Mouse (Mus musculus): ENCODE results near the gene Cdk2ap1.
"Not testable (repeated sequence)": the region's sequence is repeated elsewhere in the genome, so short reads cannot be mapped to it uniquely, and the experiment has no call there.

Cdk2ap1 gene

DNA sequence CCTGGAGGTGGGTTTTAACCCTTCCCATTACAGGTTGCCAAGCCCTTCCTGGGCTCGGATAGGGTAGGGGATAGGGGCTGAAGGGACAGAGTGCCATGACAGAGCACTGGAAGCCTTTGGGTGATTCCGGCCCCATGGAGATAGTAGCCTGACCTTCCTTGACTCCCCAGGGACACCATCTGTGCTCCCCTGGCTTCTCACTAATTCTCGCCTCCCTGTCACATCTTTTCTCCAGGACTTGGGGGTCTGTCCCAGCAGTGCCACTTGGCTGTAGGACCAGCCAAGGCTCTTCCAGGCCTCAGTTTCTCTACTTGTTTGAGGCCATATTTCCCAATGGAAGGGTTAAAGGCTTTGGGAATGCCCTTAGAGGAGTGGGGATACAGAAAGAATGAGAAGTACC is 11.3 kb downstream of the Cdk2ap1 start:
- DNase-seq (ENCODE audit: low read depth, low spot score): no peak

DNA sequence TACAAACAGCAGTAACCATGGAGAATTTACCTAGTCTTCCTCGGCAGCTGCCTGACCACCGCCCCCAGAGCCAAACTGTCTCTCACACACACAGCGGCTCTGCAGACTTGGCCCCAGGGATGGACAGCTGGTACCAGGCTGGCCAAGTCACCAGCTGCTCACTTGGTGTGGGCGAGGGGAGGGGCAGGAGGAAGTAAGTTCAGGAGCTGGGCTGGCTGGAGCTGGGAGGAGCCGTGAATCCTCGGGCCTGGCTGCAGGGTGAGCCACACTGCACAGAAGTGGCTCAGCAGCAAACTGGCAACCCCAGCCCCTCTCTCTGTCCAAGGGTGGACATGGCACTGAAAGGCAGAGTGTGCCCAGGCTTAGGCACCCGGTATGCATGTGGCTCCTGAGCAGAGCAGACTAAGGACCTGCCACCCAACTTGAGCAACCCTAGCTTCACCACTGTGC is 11.7 kb downstream of the Cdk2ap1 start:
- no peak for DNase-seq (ENCODE audit: low read depth, low spot score)

DNA sequence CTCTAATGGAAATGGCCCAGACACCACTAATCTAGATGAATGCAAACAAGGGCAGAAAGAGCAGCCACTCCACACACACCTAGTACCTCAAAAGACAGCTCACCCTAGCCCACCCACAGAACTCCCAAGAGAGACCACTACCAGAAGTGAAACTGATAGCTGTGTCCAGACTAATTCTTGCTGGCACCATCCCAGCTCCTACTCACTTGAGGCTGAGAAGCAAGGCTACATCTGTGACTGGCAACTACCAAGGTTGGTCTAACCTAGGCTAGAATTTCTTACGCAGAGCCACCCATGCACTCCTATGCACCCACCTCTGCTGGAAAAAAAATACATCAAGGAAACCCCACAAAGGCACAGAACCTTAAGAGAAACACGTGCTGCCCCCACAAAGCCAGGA is 12.5 kb downstream of the Cdk2ap1 start:
- DNase-seq (ENCODE audit: low read depth, low spot score): no peak

DNA sequence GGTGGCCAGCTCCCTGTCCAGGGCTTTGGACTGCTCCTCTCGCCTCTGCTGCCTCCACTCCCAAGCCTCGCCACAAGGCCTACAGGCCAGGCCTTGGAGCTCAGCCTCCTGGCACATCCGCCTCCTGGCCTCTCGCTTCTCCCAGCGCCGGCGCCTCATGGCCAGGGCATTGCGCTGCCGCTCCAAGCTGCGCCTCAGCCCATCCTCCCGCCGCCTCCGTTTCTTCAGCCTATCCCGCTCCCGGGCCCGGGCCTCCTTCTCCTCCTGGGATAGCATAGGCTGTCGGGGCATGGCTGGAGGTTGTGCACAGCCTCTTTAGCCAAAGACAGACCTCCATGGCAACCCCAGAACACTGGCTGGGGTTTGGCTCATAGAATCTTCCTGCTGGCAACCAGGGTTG is 13.7 kb downstream of the Cdk2ap1 start:
- DNase-seq (ENCODE audit: low read depth, low spot score): no peak

DNA sequence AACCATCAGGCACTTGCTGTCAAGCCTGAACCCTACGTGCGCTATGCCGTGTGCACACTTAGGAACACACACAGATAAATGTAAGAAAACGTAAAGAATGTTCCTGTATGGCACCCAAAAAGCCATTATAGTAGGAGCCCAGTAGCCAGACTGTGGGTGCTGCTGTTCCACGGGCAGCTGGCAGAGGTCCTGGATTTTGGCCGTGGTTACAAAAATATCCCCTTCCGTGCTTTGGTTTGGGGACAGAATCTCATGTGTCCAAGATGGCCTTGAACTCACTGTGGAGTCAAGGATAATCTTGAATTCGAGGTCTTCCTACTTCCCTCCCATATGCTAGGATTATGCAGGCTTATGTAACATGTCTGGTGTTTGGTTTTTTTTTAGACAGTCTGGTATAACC is 20.0 kb downstream of the Cdk2ap1 start:
- DNase-seq (ENCODE audit: low read depth, low spot score): no peak

DNA sequence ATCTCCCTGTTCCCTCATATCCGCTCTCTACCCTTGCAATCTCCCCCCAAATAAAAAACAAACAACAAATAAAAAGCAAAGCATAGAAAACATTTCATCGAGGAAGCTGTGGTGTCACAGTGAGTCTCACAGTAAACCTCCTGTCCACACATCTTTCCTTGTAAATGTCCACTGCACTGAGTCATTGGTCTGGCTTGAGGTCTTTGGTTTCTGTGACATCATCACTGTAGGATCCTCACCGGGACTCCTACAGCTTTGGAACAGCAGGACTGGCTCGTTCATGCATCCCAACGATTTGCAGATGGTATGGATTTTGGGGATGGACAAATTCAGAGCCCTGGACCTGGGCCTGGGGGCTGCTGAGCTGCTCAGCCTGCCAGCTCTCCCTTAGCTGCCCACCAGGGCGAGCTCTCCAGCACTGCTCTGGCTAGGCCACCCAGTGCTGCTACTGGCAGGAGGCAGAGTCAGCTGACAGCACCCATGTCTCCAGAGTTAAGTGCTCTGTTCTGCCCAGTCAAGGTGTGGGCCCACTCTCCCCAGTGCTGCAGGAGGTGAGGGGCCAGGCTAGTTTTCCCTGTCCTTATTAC is 21.0 kb downstream of the Cdk2ap1 start:
- not testable (repeated sequence) for DNase-seq (ENCODE audit: low read depth, low spot score)

DNA sequence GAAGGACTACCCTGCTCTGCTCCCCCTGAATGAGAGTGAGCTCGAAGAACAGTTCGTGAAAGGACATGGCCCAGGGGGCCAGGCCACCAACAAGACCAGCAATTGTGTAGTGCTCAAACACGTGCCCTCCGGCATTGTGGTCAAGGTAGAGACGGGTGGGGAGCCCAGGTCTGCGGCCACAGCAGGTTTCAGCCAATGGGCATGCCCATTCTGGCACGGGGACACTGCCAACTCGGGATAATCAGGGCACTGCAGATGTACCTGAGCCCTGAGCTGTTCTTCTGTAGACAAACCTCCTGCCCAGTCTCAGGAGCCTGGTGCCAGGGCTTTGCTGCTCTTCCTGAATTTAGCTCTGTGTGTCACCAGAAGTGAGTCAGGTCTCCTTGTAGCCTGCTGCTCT is 24.1 kb downstream of the Cdk2ap1 start:
- no peak for DNase-seq (ENCODE audit: low read depth, low spot score)

DNA sequence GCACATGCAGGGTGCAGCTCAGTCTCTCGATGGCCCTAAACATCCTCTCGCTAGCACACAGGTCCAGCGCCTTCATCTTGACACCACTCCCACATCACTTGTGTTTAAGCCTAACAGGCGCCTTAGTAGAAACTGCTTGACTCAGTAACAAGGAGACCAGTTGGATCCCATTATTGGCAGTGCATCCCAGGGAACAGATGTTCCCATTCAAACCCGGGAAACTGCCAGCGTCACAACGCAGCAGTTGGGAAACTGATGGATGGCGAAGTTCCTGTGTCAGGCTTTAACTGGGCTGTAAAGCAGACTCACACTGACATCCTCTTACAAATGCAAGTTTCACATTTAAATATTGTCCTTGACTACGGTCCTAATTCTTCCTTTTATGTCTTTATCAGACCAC is 25.0 kb downstream of the Cdk2ap1 start:
- no peak for DNase-seq (ENCODE audit: low read depth, low spot score)

DNA sequence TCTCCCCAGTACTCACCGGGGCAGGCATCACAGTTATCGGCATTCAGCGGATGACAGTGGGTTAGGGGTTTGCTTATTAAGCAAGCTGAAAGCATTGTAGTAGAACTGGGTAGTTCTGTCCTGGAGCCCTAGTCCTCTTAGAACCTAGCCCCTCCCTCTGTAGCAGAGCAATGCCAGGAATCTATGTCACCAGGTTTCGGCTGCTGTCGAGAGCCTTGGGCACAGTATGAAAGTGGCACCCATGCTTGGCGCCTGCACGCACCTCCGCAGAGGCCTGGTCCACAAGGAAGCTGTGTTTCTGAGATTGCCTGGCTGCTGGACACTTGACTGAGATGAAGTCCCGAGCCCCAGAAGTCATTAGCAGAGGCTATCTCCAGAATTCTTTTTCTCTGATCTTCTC is 25.8 kb downstream of the Cdk2ap1 start:
- DNase-seq (ENCODE audit: low read depth, low spot score): no peak

DNA sequence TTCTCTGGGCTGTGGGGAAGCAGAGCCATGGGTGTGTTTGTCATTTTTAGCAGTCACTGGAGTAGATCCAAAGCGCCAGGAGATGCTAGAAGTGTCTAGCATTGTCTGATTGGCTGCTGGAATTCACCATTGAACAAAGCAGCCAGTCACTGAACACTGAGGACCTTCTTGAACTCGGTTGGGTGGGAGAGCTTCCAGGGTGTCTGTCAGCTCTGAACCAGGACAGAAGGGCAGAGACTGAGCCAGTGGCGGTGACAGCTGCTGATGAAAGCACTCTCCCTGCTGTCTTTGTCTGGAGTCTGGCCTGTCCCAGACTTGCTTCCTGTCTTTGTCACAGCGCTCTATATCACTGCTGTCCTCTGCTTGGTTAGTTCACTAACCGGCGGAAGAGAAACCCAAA is 28.5 kb downstream of the Cdk2ap1 start:
- no peak for DNase-seq (ENCODE audit: low read depth, low spot score)

DNA sequence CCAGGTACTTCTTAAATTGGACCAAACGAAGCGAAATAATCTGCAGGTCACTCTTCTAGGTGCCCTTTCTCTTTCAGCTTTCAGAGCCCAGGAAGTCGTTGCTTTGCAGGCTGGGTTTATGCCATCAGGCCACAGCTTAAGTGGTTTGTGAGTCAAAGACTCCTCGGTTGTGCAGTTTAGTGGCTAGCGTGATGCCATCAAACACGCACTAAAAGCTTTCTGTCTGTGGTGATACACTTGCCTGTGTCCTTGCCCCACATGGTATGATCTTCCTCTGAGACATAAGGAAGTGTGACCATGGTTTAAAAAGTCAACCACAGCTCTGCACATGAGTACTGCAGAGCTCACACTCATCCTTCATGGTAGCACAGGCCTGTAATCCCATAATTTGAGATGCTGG is 32.8 kb downstream of the Cdk2ap1 start:
- DNase-seq (ENCODE audit: low read depth, low spot score): no peak

DNA sequence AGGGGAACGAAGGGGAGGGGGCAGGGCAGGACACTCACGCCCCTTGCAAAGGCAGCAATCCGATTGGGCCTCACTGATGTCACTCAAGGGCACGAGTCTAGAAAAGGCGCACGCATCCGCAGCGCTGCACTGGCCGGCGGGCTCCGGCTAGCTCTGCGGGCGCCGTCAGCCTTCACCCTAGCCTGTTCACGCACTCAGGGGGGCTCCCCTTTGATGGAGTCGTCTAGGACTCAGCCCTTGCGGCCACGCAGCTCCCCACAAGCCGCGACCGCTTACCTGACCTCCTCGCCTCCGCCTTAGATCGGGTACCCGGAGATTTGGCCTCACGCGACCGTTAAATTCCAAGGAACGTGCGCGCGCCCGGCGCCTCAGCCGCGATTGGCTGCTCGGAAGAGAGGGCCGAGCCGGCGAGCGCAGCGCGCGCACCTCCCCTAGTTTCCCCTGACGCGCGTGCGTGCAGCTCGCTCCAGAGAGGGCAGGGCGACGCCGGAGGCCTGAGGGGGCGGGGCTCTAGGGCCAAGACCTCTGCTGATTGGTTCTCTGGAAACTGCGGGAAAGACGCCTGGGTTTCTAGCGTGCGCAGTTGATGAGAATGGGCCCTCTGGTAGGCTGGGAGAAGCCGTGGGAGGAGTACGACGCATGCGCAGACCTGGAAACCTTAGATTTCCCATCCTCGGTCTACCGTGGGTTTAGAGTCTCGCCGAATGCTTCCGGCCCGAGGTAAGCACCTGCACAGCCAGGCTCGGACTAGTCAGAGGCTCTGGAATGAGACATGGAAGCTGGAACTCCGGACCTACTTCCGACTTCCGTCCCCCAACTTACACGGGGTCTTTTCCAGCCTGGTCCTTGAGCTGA is 35.1 kb downstream of the Cdk2ap1 start, which contains the start of the genes Mphosph9 and 2810006K23Rik:
Gene Mphosph9 (minus strand): TSS at position 463 of the 855 bp plus-strand sequence.
Gene 2810006K23Rik (plus strand): TSS at position 580 of the 855 bp plus-strand sequence.
- DNase-seq (ENCODE audit: low read depth, low spot score): peak; percentile 100

DNA sequence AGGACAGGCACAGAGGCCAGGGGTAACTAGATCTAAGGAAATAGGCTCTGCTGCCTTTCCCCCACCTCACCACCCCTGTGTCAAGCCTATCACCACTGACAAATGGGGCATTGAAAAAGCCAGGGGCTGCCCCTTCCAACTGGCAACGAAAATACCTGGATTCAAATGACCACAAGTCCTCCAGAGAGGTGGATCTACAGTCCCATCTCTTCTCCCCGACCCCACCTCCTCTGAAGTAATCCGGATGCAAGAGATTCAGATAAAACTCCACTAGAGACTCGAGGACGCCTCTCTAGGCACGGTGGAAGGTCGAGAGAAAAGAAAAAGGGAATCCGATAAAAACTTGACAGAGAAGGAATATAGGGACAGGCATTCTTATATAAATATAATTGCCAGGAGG is 36.1 kb downstream of the Cdk2ap1 start:
- DNase-seq (ENCODE audit: low read depth, low spot score): peak; percentile 63

DNA sequence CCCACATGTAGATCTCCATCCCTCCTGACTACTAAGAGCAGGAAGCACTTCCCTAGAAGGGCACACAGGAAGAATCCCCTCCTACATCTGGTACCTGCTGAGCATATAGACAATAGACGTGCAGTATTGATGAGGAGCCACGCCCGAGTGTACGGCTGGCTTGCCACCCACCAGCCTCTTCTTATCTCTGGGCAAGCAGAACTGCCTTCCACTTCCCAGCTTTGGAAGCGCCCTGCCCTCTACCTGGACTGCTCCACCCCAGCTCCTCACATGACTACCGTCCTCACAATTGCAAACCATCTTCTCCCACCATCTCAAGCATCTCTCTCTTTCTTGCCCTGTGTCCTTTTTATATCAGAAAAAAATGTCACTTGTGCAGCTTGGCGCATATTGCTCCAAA is 45.2 kb downstream of the Cdk2ap1 start:
- DNase-seq (ENCODE audit: low read depth, low spot score): no peak

DNA sequence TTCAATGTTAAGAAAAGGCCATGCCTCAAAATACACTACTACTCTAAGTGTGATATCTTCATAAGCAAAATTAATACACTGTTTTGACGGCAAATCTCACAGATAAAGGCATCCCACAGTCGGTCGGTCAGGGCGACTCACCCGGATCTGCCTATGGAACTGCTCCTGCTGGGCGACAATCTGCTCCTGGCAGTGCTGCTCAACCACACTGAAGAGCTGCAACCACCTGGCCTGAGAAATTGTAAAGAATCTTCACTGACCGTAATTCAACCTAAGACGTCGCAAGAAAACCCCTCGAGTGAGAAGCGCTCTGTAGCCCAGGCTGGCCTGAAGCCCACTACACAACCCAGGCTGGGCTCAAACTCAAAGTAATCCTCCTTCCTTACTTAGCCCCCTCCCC is 46.9 kb downstream of the Cdk2ap1 start:
- no peak for DNase-seq (ENCODE audit: low read depth, low spot score)

DNA sequence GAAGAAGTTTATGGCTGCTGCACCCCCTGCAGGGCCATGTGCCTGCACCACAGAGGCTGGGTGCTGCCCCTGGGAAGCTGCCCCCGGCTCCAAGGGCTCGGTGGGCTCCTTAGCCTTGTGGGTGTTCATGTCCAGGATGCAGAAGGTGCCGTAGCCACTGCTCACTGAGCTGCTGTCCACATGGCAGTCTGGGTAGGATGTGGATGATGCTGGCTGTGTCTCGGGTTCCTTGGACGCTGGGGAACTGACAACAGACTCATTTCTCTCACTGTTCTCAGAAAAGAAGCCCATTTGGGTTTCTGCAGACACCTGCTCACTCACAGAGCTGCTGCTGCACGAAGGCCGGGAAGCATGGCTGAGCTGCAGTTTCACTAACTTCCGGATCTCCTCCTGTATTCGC is 47.4 kb downstream of the Cdk2ap1 start:
- no peak for DNase-seq (ENCODE audit: low read depth, low spot score)

DNA sequence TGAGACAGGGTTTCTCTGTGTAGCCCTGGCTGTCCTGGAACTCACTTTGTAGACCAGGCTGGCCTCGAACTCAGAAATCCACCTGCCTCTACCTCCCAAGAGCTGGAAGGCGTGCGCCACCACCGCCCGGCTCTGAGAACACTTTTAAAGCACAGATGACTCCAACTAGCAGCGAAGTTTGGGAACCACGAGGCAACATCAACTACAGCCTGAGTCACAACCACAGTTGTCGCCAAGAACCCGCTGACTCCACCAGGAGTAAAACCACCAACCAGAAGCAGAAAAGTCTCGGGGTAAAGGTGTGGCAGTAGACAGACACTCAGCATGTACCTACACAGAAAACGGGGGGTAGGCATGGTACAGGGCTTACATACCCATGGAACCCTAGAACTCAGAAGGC is 52.8 kb downstream of the Cdk2ap1 start:
- DNase-seq (ENCODE audit: low read depth, low spot score): no peak

DNA sequence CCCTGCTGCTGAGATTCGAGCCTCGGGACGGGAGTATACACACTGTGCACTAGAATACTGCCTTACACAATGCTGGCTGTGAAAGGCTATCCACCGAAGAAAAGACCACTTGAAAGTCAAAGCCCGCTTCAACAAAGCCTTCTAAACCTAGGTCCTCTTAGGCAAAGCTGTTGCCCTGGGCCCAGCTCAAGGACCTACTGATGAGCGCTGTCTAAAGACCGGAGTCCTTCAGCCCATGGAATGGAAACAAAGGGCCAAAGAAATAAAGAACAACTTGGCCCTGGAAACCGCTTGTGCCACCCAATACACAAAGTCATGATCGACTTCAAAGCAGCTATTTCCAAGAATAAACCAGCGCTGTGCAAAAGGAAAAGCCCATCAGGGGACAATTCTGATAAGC is 53.7 kb downstream of the Cdk2ap1 start:
- DNase-seq (ENCODE audit: low read depth, low spot score): no peak

DNA sequence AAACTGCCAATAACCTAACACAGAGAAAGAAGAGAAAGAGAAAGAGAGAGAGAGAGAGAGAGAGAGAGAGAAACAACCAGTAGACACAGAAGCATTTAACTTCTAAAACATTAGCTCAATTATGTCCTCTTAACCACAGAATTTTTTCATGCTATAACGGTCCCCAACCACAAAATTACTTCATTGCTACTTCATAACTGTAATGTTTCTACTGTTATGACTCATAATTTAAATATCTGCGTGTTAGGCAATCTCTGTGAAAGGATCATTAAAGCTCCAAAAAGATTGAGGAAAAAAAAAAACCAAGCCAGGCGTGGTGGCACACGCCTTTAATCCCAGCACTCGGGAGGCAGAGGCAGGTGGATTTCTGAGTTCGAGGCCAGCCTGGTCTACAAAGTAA is 60.0 kb downstream of the Cdk2ap1 start:
- not testable (repeated sequence) for DNase-seq (ENCODE audit: low read depth, low spot score)

DNA sequence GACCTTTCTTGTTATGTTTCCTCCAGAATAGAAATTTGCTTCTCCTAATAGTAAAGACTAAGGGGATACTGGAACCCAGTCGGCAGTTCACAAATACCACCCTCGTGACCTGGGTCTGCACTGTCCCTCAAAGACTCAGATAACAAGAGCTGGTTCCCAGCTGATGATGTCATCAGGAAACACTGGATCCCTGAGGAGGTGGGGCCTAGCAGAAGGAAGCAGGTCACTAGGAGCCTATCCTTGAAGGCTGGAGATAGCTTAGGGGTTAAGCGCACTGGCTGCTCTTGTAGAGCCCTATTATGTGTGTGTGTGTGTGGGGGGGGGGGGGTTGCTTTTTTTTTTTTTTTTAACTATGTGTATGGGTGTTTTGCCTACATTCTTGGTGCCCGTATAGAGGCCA is 62.8 kb downstream of the Cdk2ap1 start:
- no peak for DNase-seq (ENCODE audit: low read depth, low spot score)

DNA sequence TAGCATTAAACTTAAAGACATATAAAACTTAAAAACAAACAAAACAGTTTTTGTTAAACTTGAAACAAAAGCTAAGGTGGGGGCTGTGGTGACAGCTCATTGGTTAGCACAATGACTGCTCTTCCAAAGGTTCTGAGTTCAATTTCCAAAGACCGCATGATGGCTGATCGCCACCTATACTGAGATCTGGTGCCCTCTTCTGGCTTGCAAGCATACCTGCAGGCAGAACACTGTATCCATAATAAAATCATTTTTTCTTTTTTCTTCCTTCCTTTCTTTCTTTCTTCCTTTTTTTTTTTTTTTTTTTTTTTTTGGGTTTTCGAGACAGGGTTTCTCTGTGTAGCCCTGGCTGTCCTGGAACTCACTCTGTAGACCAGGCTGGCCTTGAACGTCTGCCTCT is 63.6 kb downstream of the Cdk2ap1 start:
- DNase-seq (ENCODE audit: low read depth, low spot score): peak; percentile 41

DNA sequence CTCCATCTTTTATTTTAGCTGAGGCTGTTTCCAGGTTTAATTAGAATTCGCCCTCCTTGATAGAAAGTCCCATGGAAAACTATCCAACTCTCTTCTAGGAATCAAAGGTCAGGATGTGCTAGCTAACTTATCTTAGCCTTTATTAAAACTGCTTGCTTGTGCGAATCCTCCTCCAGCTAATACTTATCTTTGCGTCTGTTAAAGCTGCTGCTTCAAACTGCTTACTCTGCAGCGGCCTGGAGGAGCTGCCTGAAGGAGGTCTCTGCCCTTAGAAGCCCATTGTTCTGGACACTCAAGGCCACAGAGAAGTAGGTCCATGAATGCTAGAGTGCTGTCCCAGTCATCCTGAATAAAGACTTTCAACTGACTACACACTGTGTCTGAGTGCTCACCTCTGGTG is 66.4 kb downstream of the Cdk2ap1 start:
- DNase-seq (ENCODE audit: low read depth, low spot score): no peak

Measured in A20 (cell line).